Mouse (Mus musculus) lung, postnatal 14 days (tissue): ENCODE measurements around the gene Gm1043.

Experiments
- DNase-seq: peaks from one replicate; pipeline ENCODE4 v3.0.0; 2021

The Gm1043 gene

GRCm38 (mm10) chr5:37085241-37085640, at the start of gene Gm1043:
Gm1043 (plus strand) TSS chr5:37085370.
- no peak for DNase-seq

GRCm38 (mm10) chr5:37035896-37036295, 49.3 kb upstream of the Gm1043 start:
- no peak for DNase-seq

- no peak for DNase-seq
Measured at GRCm38 (mm10) chr5:37036884-37037283, 48.3 kb upstream of the Gm1043 start.

GRCm38 (mm10) chr5:37039908-37040307, 45.3 kb upstream of the Gm1043 start:
- no peak for DNase-seq

GRCm38 (mm10) chr5:37040711-37041110, 44.5 kb upstream of the Gm1043 start:
- DNase-seq: no peak

- no peak for DNase-seq
Measured at GRCm38 (mm10) chr5:37041651-37042050, 43.5 kb upstream of the Gm1043 start.

- no peak for DNase-seq
Measured at GRCm38 (mm10) chr5:37042934-37043333, 42.2 kb upstream of the Gm1043 start.

GRCm38 (mm10) chr5:37044793-37045192, 40.4 kb upstream of the Gm1043 start:
- DNase-seq: no peak

GRCm38 (mm10) chr5:37045582-37045981, 39.6 kb upstream of the Gm1043 start:
- DNase-seq: no peak

GRCm38 (mm10) chr5:37046791-37047190, 38.4 kb upstream of the Gm1043 start:
- DNase-seq: no peak

- DNase-seq: no peak
Measured at GRCm38 (mm10) chr5:37047206-37047915, 37.8 kb upstream of the Gm1043 start.

GRCm38 (mm10) chr5:37047992-37048391, 37.2 kb upstream of the Gm1043 start:
- DNase-seq: no peak

GRCm38 (mm10) chr5:37049111-37049510, 36.1 kb upstream of the Gm1043 start:
- DNase-seq: no peak

GRCm38 (mm10) chr5:37050521-37051373, 34.4 kb upstream of the Gm1043 start:
- DNase-seq: no peak

GRCm38 (mm10) chr5:37051374-37052100, 33.6 kb upstream of the Gm1043 start:
- DNase-seq: no peak

GRCm38 (mm10) chr5:37052846-37053245, 32.3 kb upstream of the Gm1043 start:
- DNase-seq: no peak

GRCm38 (mm10) chr5:37055789-37056188, 29.4 kb upstream of the Gm1043 start:
- DNase-seq: no peak

- no peak for DNase-seq
Measured at GRCm38 (mm10) chr5:37056471-37056870, 28.7 kb upstream of the Gm1043 start.

GRCm38 (mm10) chr5:37061612-37062011, 23.6 kb upstream of the Gm1043 start:
- DNase-seq: no peak

- DNase-seq: no peak
Measured at GRCm38 (mm10) chr5:37064454-37065449, 20.4 kb upstream of the Gm1043 start.

- DNase-seq: no peak
Measured at GRCm38 (mm10) chr5:37066703-37067568, 18.2 kb upstream of the Gm1043 start.
